Mouse (Mus musculus) kidney, adult 18-20 months (tissue): Measurements from ENCODE around the gene Rab22a.
A peak's percentile ranks its signal among the peaks of the same experiment; 100 is the strongest.
"Not testable (repeated sequence)": the region's sequence is repeated elsewhere in the genome, so short reads cannot be mapped to it uniquely, and the experiment has no call there.

ENCODE experiments used
- DNase-seq: peaks from one replicate; pipeline ENCODE4 v3.0.0; 2021

Rab22a gene

DNA sequence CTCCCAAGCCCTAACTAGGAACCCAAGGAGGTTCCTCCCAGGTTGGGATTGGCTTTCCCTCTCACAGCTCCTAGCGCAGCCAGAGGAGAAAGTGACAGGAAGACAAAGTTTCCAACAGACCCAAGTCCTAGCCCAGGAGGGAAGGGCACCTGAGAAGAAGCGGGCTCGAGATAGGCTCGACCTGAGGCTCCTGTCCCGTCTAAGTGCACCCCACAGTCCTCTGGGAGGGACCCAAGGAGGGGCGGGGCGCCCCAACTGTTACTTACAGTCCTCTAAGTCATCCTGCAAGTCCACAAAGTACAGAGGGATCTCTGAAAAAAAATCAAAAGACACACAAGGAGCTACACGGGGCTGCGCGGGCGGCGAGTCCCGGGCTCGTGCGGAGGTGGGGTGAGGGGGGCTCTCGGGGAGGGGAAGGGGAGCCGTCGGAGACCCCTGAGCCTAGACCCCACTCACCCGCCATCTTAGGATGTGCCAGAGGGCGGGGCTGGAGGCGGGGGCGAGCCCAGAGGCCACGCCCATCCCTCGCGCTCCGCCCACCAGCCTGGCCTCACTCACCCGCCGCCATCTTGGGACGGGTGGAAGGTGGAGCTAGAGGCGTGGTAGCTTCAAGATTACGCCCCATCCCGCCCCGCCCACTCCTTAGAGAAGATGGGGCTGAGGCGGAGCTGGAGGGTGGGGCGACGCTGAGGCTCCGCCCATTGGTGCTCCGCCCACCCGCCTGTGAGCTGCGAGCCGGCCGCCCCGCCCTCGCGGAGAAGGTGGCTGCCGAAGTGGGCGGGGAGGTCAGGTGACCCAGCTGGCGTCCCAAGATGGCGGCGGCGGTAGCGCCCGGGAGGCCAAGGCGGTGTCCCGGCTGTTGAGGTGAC is at the start of gene Rab22a:
Gene Rab22a (plus strand): TSS at position 704 of the 869 bp plus-strand sequence.
- DNase-seq = peak; percentile 99

DNA sequence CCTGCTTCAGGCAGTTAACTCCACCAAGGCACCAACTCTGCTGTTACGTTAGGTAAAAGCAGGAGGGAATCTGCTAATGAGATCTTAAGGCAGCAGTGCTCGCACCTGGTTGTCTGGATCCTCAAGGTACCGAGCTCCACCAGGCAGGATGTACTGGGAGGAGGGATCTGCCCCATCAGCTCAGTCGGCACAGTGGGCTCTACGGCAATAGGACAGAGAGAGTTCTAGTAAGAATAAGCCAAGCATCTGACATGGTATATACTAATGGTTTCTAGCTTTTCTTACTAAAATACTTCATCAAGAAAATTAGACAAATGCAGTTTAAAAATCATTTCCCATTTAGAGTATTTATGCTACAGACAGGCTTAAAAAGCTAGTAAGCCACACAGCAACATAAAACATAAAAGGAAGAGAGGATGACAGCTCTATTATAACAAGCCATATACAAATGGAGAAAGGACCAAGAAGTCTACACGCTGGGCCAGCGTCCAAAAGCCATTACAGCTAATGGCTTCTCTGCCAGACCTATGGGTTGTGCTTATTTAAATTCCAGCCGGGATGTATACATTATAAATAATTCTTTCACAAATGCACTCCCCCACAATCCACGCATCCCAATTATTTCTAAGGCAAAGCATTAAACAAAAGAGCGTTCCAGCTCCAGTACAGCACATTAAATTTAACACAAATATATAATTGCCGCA is 44.0 kb upstream of the Rab22a start:
- no peak for DNase-seq

DNA sequence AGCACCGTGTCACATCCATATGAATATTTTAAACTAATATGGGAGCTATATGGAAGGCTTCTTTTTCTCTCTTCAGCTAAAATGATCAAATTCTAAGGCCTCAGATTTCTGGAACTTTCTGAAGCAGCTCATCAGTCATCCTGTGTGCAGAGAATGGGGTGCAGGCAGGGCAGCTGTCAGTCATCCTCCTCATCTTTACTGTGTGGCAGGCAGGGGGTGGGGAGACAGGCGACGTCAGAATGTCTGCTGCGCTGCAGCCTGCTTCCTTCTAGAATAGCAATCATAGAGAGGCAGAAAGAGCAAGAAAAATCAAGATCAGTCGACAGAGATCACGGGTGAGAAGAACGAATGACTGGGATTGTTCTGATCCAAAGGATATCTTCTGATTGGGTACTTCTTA is 43.4 kb upstream of the Rab22a start:
- no peak for DNase-seq

DNA sequence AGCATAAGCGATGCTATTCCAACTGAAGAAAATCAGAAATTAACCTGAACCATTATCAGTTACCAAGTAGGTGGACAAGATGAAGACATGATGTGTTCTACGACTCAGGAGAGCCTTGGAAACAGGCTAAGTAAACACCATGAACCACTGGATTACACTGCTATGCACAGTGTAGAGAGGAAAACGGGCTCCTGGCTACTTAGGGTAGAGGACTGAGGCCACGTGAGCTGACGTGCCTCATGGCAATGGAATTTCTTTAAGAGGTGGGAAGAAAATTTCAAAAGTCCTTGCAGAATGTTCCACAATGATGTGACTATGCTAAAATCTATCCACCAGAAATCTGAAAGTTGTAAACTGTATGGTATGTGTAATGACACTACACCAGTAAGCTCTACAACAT is 40.4 kb upstream of the Rab22a start:
- no peak for DNase-seq

DNA sequence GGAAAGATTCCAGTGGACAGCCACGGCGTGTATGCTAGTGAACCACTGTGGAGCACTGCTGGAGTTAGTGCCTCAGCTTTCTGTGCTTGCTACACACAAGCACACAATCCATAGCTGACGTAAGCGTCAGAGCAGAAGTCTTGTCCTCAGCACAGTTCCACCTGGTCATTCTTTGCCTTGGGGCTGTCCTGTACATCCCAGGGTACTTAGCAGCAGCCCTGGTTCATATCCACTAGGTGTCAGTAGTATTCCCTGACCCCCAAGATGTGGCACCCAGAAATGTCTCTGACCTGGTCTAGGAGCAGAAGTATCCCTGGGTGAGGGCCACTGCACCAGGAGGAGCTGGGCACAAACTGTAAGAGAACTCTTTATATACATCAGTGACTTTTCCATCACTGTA is 38.9 kb upstream of the Rab22a start:
- DNase-seq = no peak

DNA sequence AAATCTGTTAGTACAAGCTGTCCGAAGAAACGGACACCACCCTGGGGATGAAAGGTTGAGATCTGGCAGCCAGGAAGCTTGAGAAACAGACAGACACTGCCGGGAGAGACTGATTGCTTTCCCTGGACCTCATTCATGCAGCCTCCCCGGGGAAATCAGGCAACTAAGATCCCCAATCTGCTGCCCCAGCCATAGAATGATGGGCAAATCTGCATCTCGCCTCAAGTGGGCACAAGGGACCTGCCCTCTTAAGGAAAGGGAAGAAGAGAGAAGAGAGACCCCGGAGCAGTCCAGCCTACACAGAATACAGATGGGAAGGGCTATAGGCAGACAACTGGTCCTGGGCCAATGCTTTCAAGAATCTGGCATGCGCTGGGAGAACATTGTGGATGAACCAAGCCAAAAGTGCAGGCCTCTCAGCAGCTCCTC is 37.4 kb upstream of the Rab22a start:
- DNase-seq = no peak

DNA sequence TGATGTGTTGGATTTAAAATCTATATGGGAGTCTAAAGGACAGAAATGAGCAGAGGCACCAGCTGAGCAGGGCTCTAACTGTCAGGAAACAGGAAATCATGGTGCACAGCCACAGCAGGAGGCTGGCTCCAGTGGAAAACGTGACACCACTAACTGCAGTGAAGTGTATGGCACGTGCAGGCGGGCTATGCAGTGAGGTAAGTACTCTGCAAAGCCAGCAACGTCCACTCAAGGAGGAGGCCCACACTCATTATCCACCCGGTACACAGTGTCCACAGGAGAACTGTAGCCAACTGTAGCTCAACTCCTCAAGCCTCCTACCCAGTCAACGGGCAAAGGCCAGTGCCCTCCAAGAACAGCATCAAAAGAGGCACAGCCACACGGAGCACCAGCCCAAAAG is 34.9 kb upstream of the Rab22a start:
- no peak for DNase-seq

DNA sequence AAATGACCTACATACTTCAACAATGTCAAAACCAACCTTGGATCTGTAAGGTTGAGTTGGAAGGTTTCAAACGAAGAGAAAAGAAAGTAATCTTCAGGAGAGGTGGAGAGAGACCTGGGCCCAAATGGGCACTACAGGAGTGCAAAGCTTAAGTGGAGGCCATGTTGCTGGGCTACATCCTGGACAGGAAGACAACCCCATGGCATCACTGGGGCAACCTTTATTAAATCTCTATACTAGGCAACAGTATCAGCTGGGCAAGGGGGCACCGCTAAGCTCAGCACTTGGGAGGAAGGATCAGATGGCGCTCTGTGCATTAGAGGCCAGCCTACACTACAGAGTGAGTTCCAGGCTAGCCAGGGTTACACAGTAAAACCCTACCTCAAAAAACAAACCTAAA is 33.8 kb upstream of the Rab22a start:
- DNase-seq = no peak

DNA sequence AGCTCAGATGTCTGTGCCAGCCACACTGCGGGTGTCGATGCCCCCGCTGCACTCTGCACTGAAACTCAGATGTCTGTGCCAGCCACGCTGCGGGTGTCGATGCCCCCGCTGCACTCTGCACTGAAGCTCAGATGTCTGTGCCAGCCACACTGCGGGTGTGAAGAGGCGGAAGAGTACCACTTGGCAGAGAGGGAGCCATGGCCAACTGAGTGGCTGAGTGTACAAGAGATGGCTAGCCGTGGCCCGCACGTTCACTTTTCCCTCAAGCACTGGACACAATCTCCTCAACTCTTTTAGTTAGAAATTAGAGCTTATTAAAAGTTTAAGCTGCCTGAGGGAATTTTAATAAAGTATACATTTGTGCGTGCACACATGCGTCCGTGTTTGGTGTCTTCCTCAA is 25.5 kb upstream of the Rab22a start:
- not testable (repeated sequence) for DNase-seq

DNA sequence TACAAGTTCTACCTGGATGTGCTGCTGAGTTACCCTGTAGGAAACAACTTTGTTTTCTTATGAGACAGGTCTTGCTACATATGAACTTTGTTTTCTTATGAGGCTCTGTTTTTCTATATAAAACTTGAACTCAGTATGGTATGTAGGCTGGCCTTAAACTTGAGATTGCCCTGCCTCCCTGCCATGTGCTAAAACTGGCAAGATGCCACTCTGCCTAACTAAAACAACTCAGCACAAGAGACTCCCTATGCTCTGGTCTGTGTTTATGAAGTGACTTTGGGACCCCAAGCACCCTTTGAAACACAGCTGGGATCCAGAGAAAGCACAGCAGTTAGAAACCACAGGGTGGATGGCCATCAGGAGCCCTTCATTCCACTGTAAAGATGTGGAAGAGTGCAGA is 18.2 kb upstream of the Rab22a start:
- no peak for DNase-seq

DNA sequence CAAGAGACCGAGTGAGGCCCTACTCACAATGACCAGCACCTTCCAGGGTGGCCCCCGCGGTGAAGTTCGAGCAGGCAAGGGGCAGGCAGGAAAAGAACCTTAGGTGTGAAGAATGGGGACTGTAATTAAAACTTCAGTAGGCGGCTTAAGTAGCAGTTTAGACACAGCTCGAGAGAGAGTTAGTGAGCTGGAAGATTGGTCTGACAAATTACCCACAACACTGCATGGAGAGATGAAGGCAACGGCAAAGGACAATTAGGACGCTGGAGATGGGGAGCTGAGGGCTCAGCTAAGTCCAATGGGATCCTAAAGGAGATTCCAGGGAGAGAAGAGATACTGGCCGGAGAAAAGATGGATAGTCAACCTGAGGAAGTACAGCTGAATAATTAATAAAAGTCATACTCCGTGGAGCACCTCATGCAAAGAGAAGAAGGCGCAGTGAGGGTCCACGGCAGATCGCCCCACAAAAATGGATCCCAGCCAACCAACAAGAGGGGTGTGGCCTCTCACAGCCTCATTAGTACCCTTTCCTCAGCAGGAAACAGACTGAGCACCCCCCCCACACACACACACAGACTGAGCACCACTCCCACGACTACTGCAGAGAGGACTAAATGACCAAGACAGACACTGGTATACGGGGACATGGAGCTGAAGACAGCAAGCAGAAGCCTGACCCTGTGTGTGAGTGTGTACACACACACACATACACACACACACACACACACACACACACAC is 17.1 kb upstream of the Rab22a start:
- no peak for DNase-seq

DNA sequence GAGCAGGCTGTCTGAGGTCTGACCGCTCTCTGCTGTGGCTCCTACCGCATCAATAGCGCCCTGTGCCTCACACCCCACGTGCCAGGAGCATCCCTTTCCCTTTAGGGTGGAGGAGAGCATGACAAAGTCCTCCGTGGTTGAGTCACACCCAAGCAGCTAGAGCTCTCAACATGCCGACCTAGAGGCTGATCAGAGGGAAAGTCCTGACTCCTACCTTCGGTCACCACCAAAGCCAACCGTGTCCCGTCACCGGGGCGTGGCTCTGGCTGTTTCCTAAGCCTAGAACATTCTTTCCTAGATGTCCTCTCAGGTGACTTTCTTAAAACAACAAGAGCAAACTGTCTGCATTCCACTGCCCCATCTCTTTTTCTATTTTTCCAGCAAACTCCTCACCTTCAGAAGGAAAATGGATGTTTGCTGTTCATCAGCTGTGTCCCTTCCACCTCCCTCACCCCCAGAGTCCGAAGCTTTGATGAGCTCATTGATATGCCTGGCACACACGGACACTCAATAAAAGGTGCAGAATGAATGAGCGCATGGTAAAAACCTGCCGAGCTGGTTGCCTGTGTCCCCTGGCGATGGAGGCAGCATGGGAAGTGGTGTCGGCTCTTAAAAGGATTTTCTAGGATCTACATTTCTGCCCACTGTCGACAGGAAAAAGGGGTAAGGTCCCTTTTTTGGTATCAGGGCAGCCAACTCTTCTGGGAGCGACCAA is 12.2 kb upstream of the Rab22a start:
- peak; percentile 15 for DNase-seq

DNA sequence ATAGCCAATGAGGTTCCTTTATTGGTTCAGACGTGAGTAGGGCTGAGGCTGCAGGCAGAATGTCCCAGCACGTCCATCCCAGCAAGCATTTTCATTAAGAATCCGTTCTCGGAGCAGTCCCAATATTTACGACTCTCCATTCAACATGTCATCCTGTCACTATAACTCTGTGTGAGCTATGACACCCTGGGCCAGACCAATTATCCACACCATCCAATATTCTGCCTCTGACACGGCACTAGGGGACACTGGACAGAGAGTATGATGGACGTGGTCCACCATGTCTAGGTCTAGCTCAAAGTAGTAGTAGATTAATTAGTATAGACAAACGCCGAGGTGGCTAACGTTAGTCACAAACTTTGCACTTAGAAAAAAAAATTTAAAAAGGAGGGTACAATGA is 9.8 kb upstream of the Rab22a start:
- no peak for DNase-seq

DNA sequence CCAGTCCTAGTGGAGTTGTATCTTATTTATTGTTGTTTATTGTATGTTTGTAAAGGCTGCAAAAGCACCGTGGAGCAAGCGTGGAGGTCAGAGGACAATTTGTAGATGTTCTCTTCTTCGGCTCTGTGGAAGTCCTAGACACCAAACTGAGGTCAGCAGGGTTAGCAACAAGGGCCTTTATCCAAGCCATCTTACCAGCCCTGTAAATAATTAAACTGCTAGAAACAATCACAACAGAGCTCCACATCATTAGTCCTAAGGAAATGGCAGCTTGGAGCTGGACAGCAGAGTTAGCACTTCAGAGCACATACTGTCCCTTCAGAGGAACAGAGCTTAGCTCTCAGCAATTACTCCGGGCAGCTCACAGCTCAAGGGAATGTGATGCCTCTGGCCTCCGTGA is 6.0 kb upstream of the Rab22a start:
- peak; percentile 28 for DNase-seq

DNA sequence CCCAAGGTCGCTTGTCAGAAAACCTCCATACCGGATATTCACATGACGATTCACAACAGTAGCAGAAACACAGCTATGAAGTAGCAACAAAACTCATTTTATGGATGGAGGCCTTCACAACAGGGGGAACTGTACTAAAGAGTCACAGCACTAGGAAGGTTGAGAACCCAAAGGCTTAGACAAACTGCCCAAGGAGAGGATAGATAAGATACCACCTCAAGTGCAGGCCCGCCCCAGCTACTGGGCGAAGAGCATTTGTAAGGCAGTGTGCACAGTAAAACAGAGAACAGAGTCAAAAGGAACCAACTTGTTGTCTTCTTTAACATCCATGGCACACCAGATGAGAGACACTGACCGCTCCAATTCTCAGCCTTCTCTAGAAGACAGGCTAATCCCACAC is 1.8 kb upstream of the Rab22a start:
- no peak for DNase-seq

DNA sequence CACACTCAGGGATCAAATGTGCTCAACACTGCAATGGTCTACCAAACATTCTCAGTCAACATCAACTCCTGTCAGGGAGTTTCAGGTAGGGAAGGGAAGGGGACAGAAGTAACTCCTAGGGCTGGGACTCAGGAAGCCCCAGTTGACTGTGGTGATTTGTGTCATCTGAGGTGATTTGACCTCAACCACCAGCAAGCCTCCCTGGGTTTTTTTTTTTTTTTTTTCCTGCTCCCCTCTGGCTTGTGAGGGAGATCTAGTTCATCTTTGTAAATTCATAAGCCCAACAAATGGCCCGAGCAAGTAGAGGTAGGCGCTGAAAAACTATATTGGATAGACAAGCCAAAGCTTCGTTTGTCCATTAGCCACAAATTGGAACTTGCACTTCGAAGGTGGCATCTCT is 1.0 kb upstream of the Rab22a start:
- DNase-seq = no peak

DNA sequence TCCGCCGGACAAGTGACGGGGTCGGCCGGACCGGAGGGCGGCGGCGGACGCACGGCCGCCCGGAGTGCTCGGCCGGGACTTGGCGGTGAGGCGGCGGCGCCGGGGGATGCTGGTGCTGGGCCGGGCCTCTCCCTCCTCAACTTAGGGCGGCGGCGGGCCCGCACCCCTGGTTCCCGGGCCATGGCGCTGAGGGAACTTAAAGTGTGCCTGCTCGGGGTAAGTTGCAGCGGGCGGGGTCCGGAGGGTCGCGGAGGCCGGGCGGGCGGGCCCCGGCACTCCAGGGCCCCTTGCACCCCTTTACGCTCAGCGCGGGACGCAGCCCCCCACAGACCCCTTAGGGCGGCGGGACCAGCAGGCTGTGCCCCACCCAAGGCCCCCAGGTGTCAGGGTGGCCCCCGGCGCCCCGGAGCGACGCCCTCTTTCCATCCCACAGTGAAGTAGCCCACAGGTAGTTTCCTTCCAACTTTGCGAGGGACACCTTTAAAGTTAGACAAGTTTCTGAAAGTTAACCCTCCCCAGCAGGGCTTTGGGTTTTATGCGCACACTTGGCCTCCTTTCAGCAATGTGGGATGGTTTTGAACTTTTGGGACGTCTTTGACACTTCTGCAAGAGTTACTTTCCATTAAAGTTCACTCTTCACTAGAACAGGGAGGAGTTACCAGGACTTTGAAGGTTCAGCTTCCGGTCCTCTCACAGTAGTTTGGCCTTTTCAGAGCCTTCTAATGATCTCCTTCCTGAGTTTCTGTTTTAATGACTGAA is 545 bp downstream of the Rab22a start:
- peak; percentile 36 for DNase-seq

DNA sequence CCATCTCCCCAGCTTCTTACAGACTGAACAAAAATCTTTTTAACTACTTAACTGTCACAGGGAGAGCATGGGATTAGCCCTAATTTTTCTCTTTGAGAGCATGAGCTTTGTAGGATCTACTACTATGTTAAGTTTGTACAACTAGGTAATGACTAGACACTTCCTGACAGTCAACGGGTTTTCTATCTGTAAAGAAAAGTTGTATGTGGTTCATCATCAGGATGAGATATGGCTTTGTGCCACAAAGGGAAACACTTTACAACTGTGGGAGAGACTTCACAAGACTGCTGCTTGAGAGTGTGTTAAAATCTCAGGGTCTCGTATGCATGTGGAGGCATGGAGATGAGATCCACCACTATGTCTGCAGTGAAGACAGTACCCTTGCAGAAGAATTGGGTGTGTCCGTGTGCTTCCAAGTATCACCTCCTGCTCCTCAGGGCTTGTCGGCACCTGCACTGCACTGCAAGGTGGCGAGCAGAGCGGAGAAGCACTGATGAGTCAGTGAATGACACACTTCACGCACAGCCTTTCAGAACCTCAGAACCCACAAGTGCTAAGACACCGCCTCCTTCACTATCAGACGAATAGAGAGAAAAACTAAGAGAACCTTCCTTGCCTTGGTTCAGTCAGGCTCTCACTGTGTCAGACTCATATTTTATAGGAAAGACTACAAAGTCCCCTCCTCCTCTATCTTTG is 2.8 kb downstream of the Rab22a start:
- no peak for DNase-seq

DNA sequence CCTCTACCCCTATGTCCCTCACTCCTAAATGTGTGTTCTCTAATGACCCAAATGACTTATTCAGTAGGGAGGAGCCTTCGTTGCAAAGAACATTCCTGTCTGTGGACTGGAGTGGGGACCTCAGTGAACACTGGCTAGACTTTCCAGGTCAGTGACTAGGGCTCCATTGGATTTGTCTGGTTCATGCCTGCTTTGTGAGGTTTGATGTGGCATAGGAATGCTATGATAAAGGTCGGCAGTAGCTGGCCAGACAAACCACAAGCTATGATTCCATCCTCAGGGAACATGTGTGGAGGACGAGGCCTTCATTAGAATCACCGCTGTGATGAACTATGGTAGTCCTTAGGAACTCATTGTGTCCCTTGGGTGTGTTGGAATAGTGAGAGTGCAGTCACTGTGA is 5.2 kb downstream of the Rab22a start:
- DNase-seq = peak; percentile 27

DNA sequence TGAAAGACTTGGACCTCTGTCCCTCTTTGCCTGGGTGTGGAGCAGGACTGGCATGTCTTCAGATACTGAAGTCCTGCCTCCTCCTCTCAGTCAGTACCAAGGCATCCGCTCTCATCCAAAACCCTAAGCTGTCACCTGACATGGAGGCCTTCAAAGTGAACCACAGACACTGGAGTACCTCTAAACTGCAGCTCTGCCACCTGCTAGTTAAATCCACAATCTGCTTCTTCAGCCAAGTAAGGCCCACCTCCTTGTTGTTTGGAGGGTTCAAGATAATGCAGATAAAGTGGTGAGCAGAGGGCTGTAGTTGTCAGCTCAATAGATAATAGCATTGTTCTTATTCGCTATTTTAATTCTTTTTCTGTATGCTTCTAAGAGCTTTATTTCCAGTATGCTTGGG is 5.7 kb downstream of the Rab22a start:
- no peak for DNase-seq

DNA sequence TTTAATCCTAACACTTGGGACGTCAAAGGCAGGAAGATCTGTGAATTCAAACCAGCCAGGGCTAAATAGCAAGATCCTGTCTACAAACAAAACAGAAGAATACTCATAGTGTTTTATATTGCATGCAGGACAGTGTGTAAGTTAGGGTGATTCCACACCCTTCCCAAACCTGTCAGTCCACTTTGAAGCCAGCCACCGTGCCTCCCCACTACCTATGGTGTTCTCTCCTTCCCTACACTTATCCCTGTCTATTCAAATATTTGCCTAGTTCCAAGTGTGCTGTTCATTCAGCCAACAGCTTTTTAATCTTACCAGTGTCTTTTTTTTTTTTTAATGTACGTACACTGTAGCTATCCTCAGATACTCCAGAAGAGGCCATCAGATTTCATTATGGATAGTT is 7.3 kb downstream of the Rab22a start:
- DNase-seq = no peak
